Mouse (Mus musculus): ENCODE measurements around the gene Cbarp. TPM values are rescaled to one million over a fixed set of nuclear protein-coding genes. Genes with fewer than 3 reads are reported as not detected.
A peak's percentile ranks its signal among the peaks of the same experiment; 100 is the strongest.

Gene Cbarp
- polyA plus RNA-seq, 1 experiment from 2014 or later, result 8.5 TPM

- WGBS, result 94% methylated on average over 12 of the region's 12 CpGs
- DNase-seq (ENCODE audit: low spot score), result no peak
- H3K27ac ChIP-seq (replicated peaks), result no peak overlapping the region
- H3K4me1 ChIP-seq, result peaks cover 80% of the 10 kb centered on the region
- 0 out of 2 replicates have a peak, but pooled peaks cover 8% of the 10 kb centered on the region for H3K27me3 ChIP-seq (replicated peaks; ENCODE audit: low read depth, poor library complexity, severe bottlenecking)
- H3K9me3 ChIP-seq, result no peaks in the 10 kb centered on the region
- H3K4me3 ChIP-seq, result peak overlapping the region; percentile 99; the same call in 1 of the 2 replicates
- H3K36me3 ChIP-seq (replicated peaks), result peaks cover 39% of the 10 kb centered on the region
Measured at GRCm38 (mm10) chr10:80144159-80144558, 3.5 kb upstream of the Cbarp start.

DNA sequence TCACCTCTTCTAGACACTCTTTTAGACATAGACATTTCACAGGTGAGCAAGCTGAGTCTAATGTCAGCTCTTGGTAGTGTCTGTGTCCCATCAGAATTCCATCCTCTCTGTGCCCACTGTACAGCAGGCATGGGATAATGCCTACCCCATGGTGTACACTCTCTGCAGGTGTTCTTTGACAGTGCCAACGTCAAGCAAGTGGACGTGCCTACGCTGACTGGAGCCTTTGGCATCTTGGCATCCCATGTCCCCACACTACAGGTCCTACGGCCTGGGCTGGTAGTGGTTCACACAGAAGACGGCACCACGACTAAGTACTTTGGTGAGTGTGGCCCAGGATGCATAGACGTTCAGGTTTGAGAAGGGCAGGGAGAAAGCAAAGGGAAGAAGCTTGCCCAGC, 3.0 kb upstream of the Cbarp start:
- H3K27ac ChIP-seq (replicated peaks), result no peak overlapping the region
- no peaks in the 10 kb centered on the region for H3K9me3 ChIP-seq
- no peak for DNase-seq (ENCODE audit: low spot score)
- peaks cover 83% of the 10 kb centered on the region for H3K4me1 ChIP-seq
- 95% methylated on average over 7 of the region's 7 CpGs for WGBS
- H3K27me3 ChIP-seq (replicated peaks; ENCODE audit: low read depth, poor library complexity, severe bottlenecking), result 0 out of 2 replicates have a peak, but pooled peaks cover 8% of the 10 kb centered on the region
- peak overlapping the region; percentile 99; the same call in 1 of the 2 replicates for H3K4me3 ChIP-seq
- H3K36me3 ChIP-seq (replicated peaks), result peaks cover 39% of the 10 kb centered on the region

GRCm38 (mm10) chr10:80142530-80142925, 1.9 kb upstream of the Cbarp start:
- no peaks in the 10 kb centered on the region for H3K9me3 ChIP-seq
- WGBS, result under 1% methylated on average over 15 of the region's 15 CpGs
- no peak for DNase-seq (ENCODE audit: low spot score)
- H3K36me3 ChIP-seq (replicated peaks), result peaks cover 39% of the 10 kb centered on the region
- peaks cover 18% of the 10 kb centered on the region for H3K27me3 ChIP-seq (replicated peaks; ENCODE audit: low read depth, poor library complexity, severe bottlenecking)
- H3K4me1 ChIP-seq, result peaks cover 86% of the 10 kb centered on the region
- H3K27ac ChIP-seq (replicated peaks), result peak overlapping the region; percentile 91
- peak overlapping the region; percentile 99 for H3K4me3 ChIP-seq

- H3K27me3 ChIP-seq (replicated peaks; ENCODE audit: low read depth, poor library complexity, severe bottlenecking), result peaks cover 23% of the 10 kb centered on the region
- H3K9me3 ChIP-seq, result no peaks in the 10 kb centered on the region
- H3K36me3 ChIP-seq (replicated peaks), result peaks cover 37% of the 10 kb centered on the region
- H3K27ac ChIP-seq (replicated peaks), result peak overlapping the region; percentile 91
- peak overlapping the region; percentile 99 for H3K4me3 ChIP-seq
- 1% methylated on average over 43 of the region's 43 CpGs for WGBS
- H3K4me1 ChIP-seq, result peaks cover 86% of the 10 kb centered on the region
- peak; percentile 95 for DNase-seq (ENCODE audit: low spot score)
Measured at GRCm38 (mm10) chr10:80141786-80142529, 1.3 kb upstream of the Cbarp start.

- WGBS, result under 1% methylated on average over 29 of the region's 29 CpGs
- Histone ChIP-seq H3K4me3 (peak overlapping the region; percentile 99), H3K36me3 (replicated peaks) (peaks cover 33% of the 10 kb centered on the region), H3K27me3 (replicated peaks; ENCODE audit: low read depth, poor library complexity, severe bottlenecking) (peaks cover 30% of the 10 kb centered on the region), H3K27ac (replicated peaks) (peak overlapping the region; percentile 81), H3K9me3 (no peaks in the 10 kb centered on the region), H3K4me1 (peaks cover 86% of the 10 kb centered on the region)
- peak; percentile 96 for DNase-seq (ENCODE audit: low spot score)
Measured at GRCm38 (mm10) chr10:80141243-80141642, 608 bp upstream of the Cbarp start.

GRCm38 (mm10) chr10:80139975-80140665, 515 bp downstream of the Cbarp start:
- H3K9me3 ChIP-seq, result no peaks in the 10 kb centered on the region
- WGBS, result 71% methylated on average over 11 of the region's 11 CpGs
- H3K4me3 ChIP-seq, result peak overlapping the region; percentile 99
- H3K27me3 ChIP-seq (replicated peaks; ENCODE audit: low read depth, poor library complexity, severe bottlenecking), result peaks cover 42% of the 10 kb centered on the region
- DNase-seq (ENCODE audit: low spot score), result no peak
- peaks cover 33% of the 10 kb centered on the region for H3K36me3 ChIP-seq (replicated peaks)
- H3K27ac ChIP-seq (replicated peaks), result no peak overlapping the region
- peaks cover 77% of the 10 kb centered on the region for H3K4me1 ChIP-seq

DNA sequence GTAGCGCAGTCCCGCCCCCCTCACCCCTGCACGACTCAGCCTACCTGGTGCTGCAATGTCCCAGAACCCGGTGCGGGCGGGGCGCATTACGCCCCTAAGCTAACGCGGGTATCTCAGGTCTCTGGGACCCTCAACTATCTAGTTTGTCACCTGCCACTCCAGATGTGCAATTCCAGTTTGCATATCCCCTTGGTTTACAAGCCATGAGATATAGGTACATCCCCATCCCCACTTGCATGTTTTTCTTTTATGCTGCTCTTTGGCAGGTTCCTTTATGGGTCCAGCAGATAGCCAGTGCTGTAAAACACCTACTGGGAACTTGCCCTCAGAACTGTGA, 1.2 kb downstream of the Cbarp start:
- Histone ChIP-seq H3K4me1 (peaks cover 72% of the 10 kb centered on the region), H3K27me3 (replicated peaks; ENCODE audit: low read depth, poor library complexity, severe bottlenecking) (peaks cover 49% of the 10 kb centered on the region), H3K9me3 (no peaks in the 10 kb centered on the region), H3K36me3 (replicated peaks) (peaks cover 33% of the 10 kb centered on the region), H3K27ac (replicated peaks) (peak overlapping the region; percentile 87), H3K4me3 (peak overlapping the region; percentile 76)
- WGBS, result 1% methylated on average over 10 of the region's 10 CpGs
- DNase-seq (ENCODE audit: low spot score), result no peak

- no peaks in the 10 kb centered on the region for H3K9me3 ChIP-seq
- under 1% methylated on average over 94 of the region's 94 CpGs for WGBS
- H3K27ac ChIP-seq (replicated peaks), result peak within 1 kb of the TSS; percentile 87
- H3K4me3 ChIP-seq, result peak within 1 kb of the TSS; percentile 76
- peaks cover 55% of the 10 kb centered on the region for H3K27me3 ChIP-seq (replicated peaks; ENCODE audit: low read depth, poor library complexity, severe bottlenecking)
- DNase-seq (ENCODE audit: low spot score), result peak; percentile 72
- H3K4me1 ChIP-seq, result peaks cover 67% of the 10 kb centered on the region
- peaks cover 33% of the 10 kb centered on the region for H3K36me3 ChIP-seq (replicated peaks)
Measured at GRCm38 (mm10) chr10:80138553-80139438, 1.8 kb downstream of the Cbarp start, which contains the start of gene Atp5d. TSS of gene Atp5d (plus strand) at chr10:80138632.

DNA sequence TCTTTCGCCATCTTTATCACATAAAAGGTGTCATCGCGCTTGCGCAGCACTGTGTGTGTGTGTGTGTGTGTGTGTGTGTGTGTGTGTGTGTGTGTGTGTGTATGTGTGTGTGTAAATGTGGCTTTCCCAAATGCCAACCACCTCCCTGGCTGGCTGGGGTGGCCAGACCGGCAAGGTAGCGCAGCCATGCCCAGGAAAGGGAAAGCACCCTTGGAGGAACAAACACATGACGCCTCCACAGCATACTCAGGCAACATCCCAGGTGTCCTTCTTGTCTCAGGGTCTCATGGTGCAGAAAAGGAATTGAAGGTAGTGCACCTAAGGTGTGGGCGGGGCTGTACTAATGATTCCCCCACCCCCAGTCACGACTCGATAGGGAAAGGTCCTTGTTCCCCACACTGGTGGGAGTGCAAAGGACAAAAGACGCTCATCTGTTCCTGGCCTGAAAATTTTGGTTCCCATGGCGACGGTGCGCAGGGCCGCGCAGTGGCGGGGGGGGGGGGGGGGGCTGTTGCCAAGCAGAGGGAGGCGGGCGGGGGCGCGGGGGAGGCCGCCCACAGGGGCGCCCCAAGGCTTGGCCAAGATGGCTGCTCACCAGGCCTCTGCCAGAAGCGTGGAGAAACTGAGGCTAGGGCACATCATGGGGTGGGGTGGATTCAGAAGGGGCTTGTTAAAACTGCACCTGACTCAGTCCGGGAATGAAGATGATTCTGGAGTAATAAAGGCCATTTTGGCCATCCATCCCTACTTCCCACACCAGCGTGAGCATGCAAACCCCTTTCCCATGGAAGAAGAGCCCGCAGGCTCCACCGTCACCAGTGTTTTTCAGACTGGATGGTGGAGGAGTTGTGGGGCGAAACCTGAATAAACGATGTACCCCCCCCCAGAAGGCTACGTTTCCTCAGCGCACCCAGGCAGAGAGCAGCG, 2.7 kb downstream of the Cbarp start:
- no peak for DNase-seq (ENCODE audit: low spot score)

GRCm38 (mm10) chr10:80136952-80137625, 3.5 kb downstream of the Cbarp start:
- Histone ChIP-seq H3K27ac (replicated peaks) (peak overlapping the region; percentile 87), H3K27me3 (replicated peaks; ENCODE audit: low read depth, poor library complexity, severe bottlenecking) (peaks cover 70% of the 10 kb centered on the region), H3K9me3 (no peaks in the 10 kb centered on the region), H3K4me3 (peak overlapping the region; percentile 76), H3K36me3 (replicated peaks) (peaks cover 45% of the 10 kb centered on the region), H3K4me1 (peaks cover 65% of the 10 kb centered on the region)
- no peak for DNase-seq (ENCODE audit: low spot score)
- 4% methylated on average over 29 of the region's 29 CpGs for WGBS

More for the DNA sequence above, 2.7 kb downstream of the Cbarp start:
- H3K4me1 ChIP-seq, result peaks cover 63% of the 10 kb centered on the region
- no peaks in the 10 kb centered on the region for H3K9me3 ChIP-seq
- H3K27me3 ChIP-seq (replicated peaks; ENCODE audit: low read depth, poor library complexity, severe bottlenecking), result peaks cover 63% of the 10 kb centered on the region
- peaks cover 37% of the 10 kb centered on the region for H3K36me3 ChIP-seq (replicated peaks)
- 4% methylated on average over 33 of the region's 33 CpGs for WGBS
- peak overlapping the region; percentile 76 for H3K4me3 ChIP-seq
- H3K27ac ChIP-seq (replicated peaks), result peak overlapping the region; percentile 87

All from embryonic facial prominence, embryonic 10.5 days (tissue).